Mouse (Mus musculus) megakaryocyte, embryonic 14.5 days (primary cell): ENCODE data around the gene Usp22. TPM values are rescaled to one million over a fixed set of nuclear protein-coding genes. Genes with fewer than 3 reads are reported as not detected.

Source experiments
- H3K27me3 ChIP-seq: replicated peaks from 2 replicates; pipeline ENCODE3; 2012; ENCODE audit warnings: inconsistent platforms
- H3K36me3 ChIP-seq: replicated peaks from 2 replicates; pipeline ENCODE3; 2012; ENCODE audit warnings: low read length, inconsistent platforms, mixed read lengths
- H3K4me1 ChIP-seq: 2 replicates; pipeline ENCODE4 v1.6.1; 2012; ENCODE audit warnings: inconsistent platforms
- H3K4me3 ChIP-seq: replicated peaks from 2 replicates; pipeline ENCODE3; 2012; ENCODE audit warnings: moderate library complexity, mild to moderate bottlenecking, inconsistent platforms
- H3K9me3 ChIP-seq: 2 replicates; pipeline ENCODE4 v1.6.1; 2012; ENCODE audit warnings: inconsistent platforms
- FLI1 ChIP-seq: IDR thresholded peaks from 2 replicates; pipeline ENCODE4 v1.6.1; 2012; ENCODE audit warnings: low read length, inconsistent platforms, mixed read lengths
- GATA1 ChIP-seq: IDR thresholded peaks from 3 replicates; pipeline ENCODE4 v1.6.1; 2012; ENCODE audit warnings: mixed read lengths, low read length, inconsistent platforms, borderline replicate concordance
- polyA plus RNA-seq: library from polyadenylated mRNA; stranded (reverse); fragments of >175 nt; gene quantifications from 2 replicates; pipeline ENCODE4 v1.2.3, GENCODE M21; 2012; ENCODE audit warnings: low replicate concordance; ENCODE audit not compliant: insufficient read depth

The Usp22 gene
- polyA plus RNA-seq, 1 experiment: 6.4 TPM

DNA sequence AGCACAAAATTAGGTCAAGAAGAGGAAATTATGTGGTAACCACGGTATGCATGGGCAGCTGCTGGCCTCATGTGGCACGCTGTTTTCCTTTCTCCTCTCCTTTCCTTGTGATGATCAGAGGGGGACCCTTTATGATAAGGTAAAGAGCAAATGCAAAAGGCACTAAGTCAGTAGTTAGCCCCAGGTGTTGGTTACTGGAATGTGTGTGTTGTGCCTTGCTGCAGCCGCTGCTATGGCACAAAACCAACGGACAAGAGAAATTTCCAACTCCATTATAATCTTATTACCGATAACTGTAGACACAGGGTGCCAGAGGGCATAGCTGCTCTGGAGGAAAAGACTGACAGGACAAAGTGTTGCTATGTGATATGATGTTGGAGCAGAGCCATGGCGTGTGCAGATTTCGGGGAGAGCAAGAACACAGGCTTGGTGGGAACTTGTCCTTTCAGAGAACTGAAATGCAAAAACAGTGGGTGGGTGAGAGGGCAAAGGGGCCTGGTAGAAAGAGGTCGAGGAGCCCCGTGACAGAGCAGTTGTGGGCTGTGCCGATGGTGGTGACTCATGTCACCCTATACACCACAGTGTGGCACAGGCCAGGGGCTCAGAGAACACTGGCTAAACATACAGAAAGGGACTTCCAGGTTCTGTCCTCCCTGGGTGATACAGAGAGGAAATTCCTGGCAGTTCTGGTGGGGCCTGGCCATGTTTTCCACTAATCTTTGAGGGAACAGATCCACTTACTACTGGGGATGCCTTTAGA is 32.8 kb upstream of the Usp22 start, which contains the start of gene Aldh3a1:
TSS of gene Aldh3a1 (plus strand) at position 51 of the 760 bp plus-strand sequence.
- H3K4me3 ChIP-seq: peak within 1 kb of the TSS; percentile 59
- no peaks in the 10 kb centered on the region for H3K36me3 ChIP-seq
- H3K9me3 ChIP-seq: no peaks in the 10 kb centered on the region
- TF ChIP-seq GATA1 (no peak), FLI1 (no peak)
- peaks cover 73% of the 10 kb centered on the region for H3K27me3 ChIP-seq
- peaks cover 47% of the 10 kb centered on the region for H3K4me1 ChIP-seq

GRCm38 (mm10) chr11:61206136-61206535 is 31.3 kb upstream of the Usp22 start:
- H3K4me1 ChIP-seq: peaks cover 42% of the 10 kb centered on the region
- no peak for TF ChIP-seq GATA1
- no peak for TF ChIP-seq FLI1
- no peaks in the 10 kb centered on the region for H3K36me3 ChIP-seq
- H3K4me3 ChIP-seq: no peak overlapping the region
- peaks cover 65% of the 10 kb centered on the region for H3K27me3 ChIP-seq
- H3K9me3 ChIP-seq: no peaks in the 10 kb centered on the region

DNA sequence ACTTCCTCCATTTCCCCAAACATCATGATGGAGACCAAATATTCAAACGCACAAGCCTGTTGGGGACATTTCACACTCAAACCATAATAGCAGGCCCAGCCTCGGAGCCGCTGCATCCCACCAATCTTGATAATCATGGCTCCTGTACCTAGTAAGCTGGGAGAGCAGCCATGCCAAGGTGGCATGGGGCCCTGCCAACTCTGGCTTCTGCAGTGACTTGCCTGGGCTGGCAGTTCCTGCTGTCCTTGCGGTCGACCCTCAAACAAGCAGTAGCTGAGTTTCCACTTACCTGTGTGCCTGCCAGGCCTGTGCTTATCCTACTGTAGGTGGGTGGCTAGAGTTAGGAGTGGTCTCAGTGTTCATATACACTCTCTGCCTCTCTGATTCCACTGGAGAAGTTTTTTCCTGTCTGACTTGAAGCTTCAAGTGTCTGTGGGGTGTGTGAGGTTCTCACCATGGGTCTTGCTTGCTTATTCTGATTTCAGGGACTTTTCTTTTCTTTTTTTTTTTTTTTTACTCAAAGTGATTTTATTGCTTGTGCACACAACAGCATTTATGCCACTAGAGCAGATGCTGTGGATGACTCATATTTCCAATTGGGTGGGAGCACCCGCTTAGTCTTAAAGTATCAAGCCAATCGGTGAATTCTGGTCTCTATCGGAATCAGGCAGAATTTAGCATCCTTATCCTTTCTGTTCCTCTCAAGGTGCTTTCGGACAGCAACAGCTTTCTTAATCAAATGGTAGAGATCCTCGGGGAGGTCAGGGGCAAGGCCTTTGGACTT is 30.5 kb upstream of the Usp22 start:
- no peak for TF ChIP-seq GATA1
- TF ChIP-seq FLI1: no peak
- no peak overlapping the region for H3K4me3 ChIP-seq
- no peaks in the 10 kb centered on the region for H3K36me3 ChIP-seq
- H3K9me3 ChIP-seq: no peaks in the 10 kb centered on the region
- H3K27me3 ChIP-seq: peaks cover 62% of the 10 kb centered on the region
- H3K4me1 ChIP-seq: peaks cover 42% of the 10 kb centered on the region

DNA sequence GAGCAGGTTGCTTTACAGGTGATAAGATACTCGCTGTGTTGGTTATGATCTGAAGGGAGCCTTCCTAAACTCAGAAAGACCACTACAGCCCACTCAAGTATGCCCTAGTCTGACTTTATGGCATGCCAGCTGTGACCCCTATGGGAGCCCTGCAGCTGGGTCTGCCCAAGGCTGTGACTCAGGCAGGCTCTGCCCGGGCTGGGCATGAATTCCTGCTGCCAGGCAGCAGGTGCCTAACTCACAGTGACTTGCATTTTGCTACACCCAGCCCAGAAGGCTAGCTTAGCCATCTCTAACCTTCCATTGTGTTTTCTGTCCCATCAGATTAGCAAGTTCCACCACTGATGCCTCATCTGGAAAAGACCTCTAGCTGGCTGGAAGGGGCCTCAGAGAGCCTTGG is 28.0 kb upstream of the Usp22 start:
- H3K36me3 ChIP-seq: no peaks in the 10 kb centered on the region
- TF ChIP-seq GATA1 (no peak), FLI1 (no peak)
- H3K4me1 ChIP-seq: peaks cover 33% of the 10 kb centered on the region
- H3K27me3 ChIP-seq: peaks cover 49% of the 10 kb centered on the region
- no peaks in the 10 kb centered on the region for H3K9me3 ChIP-seq
- H3K4me3 ChIP-seq: no peak overlapping the region

DNA sequence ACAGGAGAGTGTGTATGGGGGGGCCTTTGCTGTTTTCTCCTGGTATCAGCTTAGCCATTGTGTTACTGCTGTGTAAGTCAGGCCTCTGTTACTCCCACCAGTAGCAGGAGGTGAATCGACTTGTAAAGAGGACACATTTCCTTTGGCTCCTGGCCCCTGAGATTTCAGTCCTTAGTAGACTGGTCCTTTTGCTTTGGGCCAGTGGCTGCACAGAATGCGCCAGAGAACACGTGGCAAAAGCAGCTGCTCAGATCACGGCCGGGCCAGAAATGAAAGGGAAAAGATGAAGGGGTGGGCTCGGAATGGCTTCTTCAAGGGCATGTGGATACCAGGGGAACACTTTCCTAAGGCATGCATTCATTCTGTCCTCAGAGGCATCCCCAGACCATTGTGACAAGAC is 27.3 kb upstream of the Usp22 start:
- no peaks in the 10 kb centered on the region for H3K9me3 ChIP-seq
- H3K27me3 ChIP-seq: peaks cover 48% of the 10 kb centered on the region
- H3K4me1 ChIP-seq: peaks cover 26% of the 10 kb centered on the region
- H3K4me3 ChIP-seq: no peak overlapping the region
- H3K36me3 ChIP-seq: no peaks in the 10 kb centered on the region
- no peak for TF ChIP-seq GATA1
- TF ChIP-seq FLI1: no peak

DNA sequence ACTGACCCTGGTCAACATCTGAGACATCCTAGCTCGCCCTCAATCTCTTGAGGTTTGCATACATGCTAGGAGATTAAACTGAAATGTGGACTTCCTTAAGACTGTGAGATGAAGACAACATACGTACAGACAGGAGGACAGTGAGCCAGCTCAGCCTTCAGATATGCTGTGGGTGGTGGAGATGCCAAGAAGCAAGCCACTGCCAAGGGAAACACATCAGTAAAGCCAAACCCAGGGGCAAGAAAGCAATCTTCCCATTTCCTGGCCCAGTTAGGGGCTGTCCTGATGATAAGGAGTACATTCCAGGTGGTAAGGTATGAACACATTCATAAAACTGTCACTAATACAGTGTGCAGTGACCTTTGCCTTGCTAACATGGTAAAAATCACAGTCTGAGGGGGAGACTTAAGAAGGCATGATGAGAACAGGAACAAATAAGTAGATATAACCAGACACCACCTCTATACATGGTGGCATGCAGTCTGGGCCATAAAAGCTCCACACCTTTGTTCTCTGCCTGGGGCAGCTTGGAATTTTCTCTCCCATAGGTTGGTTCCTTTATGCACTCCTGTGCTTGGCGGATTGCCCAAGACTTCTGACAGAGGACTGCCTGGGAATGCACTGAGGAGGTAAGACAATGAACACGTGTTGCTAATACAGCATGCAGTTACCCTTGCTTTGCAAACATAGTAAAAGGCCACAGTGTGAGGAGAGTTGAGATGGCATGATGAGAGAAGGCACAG is 24.9 kb upstream of the Usp22 start:
- no peak for TF ChIP-seq FLI1
- TF ChIP-seq GATA1: no peak
- Histone ChIP-seq H3K36me3 (no peaks in the 10 kb centered on the region), H3K27me3 (peaks cover 46% of the 10 kb centered on the region), H3K4me1 (peaks cover 21% of the 10 kb centered on the region), H3K4me3 (no peak overlapping the region), H3K9me3 (no peaks in the 10 kb centered on the region)

GRCm38 (mm10) chr11:61197935-61198334 is 23.1 kb upstream of the Usp22 start:
- Histone ChIP-seq H3K4me3 (no peak overlapping the region), H3K9me3 (no peaks in the 10 kb centered on the region), H3K36me3 (no peaks in the 10 kb centered on the region), H3K4me1 (peaks cover 23% of the 10 kb centered on the region), H3K27me3 (peaks cover 50% of the 10 kb centered on the region)
- no peak for TF ChIP-seq GATA1
- TF ChIP-seq FLI1: no peak

- H3K27me3 ChIP-seq: peaks cover 40% of the 10 kb centered on the region
- peaks cover 19% of the 10 kb centered on the region for H3K4me1 ChIP-seq
- H3K36me3 ChIP-seq: no peaks in the 10 kb centered on the region
- no peak overlapping the region for H3K4me3 ChIP-seq
- H3K9me3 ChIP-seq: no peaks in the 10 kb centered on the region
- TF ChIP-seq FLI1: no peak
These were observed 21.9 kb upstream of the Usp22 start for GRCm38 (mm10) chr11:61196616-61197353.

GRCm38 (mm10) chr11:61193392-61193791 is 18.5 kb upstream of the Usp22 start:
- peaks cover 36% of the 10 kb centered on the region for H3K27me3 ChIP-seq
- no peaks in the 10 kb centered on the region for H3K36me3 ChIP-seq
- peaks cover 9% of the 10 kb centered on the region for H3K4me1 ChIP-seq
- no peak for TF ChIP-seq GATA1
- no peak for TF ChIP-seq FLI1
- H3K9me3 ChIP-seq: peaks cover 3% of the 10 kb centered on the region; the same call in 1 of the 2 replicates
- no peak overlapping the region for H3K4me3 ChIP-seq
